Mouse (Mus musculus) cerebellum, postnatal 25 days (tissue): ENCODE measurements around the gene Hmgn2.
A peak's percentile ranks its signal among the peaks of the same experiment; 100 is the strongest.
"Not testable (repeated sequence)": the region's sequence is repeated elsewhere in the genome, so short reads cannot be mapped to it uniquely, and the experiment has no call there.

Source experiments
- DNase-seq, 2 experiments: peaks; one replicate each; pipeline ENCODE4 v3.0.0; 2021; ENCODE audit warnings: mixed read lengths in 2 of 2

The Hmgn2 gene

DNA sequence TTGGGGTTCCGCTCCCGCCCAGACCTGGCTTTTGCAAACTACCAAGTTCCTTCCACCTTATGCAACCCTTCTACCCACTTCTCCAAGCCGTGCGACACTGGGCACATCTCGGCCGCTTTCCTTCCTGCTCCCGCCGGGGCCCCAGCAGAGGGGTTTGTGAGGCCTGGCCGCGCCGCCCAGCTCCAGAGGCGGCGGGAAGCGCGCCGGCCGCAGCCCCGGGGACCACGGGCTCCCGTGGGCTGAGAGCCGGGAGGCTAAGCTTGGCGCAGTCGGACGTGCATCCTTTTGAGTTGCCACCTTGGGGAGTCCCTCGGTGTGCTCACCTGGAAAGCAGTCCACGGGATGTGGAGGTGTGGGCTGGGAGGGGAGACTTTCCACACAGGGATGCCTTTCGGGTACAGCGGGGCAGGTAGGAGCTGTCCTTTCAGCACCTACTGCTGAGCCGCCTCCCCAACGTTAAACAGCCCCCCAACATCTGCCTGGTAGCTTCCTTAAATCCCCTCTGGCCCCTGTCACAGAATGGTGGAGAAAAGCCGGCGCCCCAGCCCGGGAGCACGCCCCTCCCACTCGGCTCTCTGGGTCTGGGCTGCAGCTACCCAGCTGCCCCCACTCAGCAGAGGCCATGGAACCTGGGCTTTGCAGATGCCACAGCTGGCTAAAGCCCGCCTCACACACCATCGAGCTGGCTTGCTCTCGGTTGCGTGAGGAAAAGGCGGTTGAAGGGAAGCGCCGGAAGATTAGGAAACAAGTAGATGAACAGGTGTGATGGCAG lies at the start of gene Hmgn2:
Hmgn2 (minus strand) TSS at position 501 of the 772 bp plus-strand sequence.
- peak; percentile 59 to 64 for DNase-seq

- peak; percentile 13 to 15 for DNase-seq
Observed at GRCm38 (mm10) chr4:134017201-134017865, 48.9 kb upstream of the Hmgn2 start.

DNA sequence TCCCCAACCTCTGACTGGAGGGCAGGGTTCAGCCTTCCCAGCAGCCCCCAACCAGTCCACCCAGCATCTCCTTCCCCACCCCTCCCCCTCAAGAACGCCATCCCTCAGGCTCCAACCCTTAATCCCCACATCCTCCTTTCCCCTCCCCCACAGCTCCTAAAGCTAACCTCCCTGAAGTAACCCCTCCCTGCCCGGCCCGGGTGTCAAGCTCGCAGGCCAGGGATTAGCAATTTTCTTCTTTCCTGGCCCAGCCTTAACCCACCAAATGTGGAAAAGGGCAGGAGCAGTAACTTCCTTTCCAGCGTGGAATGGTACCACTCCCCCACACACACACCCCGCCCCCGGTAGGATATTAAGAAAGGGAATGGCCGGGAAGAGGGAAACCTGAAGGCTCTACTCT lies 48.3 kb upstream of the Hmgn2 start:
- DNase-seq: no peak

DNA sequence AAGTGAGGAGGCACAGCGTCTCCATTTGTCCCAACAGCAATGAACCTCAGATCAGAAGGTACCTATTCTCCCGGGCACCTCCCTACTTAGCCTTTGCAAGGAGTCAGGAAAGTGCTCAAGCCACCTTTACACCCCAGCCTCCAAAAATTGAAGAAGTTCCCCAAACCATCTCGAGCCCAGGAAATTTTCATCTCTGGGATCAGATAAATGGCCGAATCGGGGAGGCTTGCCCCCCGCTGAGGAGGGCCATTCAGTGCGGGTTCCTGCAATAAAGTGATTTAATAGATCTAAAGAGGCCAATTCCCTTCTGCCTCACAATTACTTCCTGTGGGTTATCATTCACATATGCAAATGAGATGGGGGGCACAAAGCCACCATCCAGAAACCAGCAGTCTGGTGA lies 47.8 kb upstream of the Hmgn2 start:
- DNase-seq: no peak

DNA sequence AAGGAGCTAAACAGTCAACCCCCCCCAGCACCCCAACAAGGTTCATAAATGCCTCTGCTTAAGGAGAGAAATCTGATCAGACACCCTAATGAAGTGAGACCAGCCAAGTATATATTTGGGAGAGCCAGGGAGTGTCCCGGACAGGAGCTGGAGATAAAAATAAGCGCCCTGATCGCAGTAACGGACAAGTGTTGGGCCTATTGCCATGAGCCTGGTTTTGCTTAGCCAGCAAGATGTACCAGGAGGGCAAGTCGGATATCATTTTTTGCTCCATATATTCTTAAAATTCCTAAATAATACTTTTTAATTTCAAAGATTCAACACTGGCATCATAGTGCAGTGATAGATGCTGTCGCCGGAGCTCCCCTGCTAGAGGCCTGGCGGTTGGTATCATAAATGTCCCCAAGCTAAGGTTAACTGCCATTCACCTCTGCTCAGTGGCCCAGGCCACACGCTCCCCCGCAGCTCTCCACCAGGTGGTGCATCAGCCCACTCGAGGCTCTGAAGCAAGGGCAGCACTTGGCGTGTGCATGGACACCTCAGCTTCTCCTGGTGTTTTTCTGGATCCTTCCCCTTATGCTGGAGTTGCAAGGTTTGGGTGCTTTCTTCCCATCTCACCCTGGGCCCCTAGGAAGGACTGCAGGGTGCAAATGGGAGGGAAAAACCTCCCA lies 44.5 kb upstream of the Hmgn2 start:
- no peak for DNase-seq

GRCm38 (mm10) chr4:134011450-134012414 lies 43.3 kb upstream of the Hmgn2 start:
- no peak for DNase-seq

GRCm38 (mm10) chr4:134009709-134010108 lies 41.3 kb upstream of the Hmgn2 start:
- no peak for DNase-seq

GRCm38 (mm10) chr4:134006845-134007244 lies 38.4 kb upstream of the Hmgn2 start:
- DNase-seq: no peak

GRCm38 (mm10) chr4:134005581-134006358 lies 37.3 kb upstream of the Hmgn2 start:
- DNase-seq: no peak

- DNase-seq: no peak
Observed at GRCm38 (mm10) chr4:134002903-134003302, 34.5 kb upstream of the Hmgn2 start.

DNA sequence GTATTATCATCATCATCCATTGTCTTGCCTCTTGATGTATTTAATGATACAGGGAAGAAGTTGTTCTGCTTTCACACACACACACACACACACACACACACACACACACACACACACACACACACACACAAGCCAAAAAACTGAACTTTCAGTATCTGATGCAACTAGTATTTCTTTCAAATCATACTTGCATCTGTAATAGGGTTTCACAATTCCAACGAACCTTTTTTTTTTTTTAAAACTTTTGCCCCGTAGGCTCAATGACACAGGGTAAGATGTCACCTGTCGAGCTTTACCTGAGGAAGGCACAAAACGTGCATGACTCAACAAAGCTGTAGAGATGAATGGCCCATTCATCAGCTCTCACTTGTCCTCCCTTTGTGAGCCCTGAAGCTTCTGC lies 33.8 kb upstream of the Hmgn2 start:
- no peak for DNase-seq

DNA sequence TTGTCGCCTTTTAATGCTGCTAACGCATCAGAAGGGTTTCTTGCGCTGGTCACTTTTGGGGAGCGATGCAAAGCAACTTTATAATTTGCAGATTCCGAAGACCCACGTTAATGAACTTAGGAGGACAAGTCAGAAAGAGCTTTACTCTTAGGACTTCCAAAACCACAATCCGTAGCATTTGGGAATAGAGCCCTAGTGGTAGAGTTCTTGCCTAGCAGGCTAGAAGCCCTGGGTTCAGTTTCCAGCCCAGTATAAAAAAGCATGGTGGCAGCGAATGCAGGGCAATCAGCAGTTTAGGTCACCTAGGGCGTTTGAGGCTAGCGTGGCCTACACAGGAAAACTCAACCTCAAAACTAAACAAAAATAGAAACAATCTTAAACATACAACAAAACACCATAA lies 33.3 kb upstream of the Hmgn2 start:
- no peak for DNase-seq

- peak; percentile 95 to 98 for DNase-seq
Observed at GRCm38 (mm10) chr4:134000466-134001438, 32.3 kb upstream of the Hmgn2 start, which contains the start of gene Dhdds. Gene Dhdds (minus strand): TSS chr4:134000918.

GRCm38 (mm10) chr4:133994697-133995096 lies 26.2 kb upstream of the Hmgn2 start:
- no peak for DNase-seq

- DNase-seq: no peak
Observed at GRCm38 (mm10) chr4:133991087-133991660, 22.7 kb upstream of the Hmgn2 start.

DNA sequence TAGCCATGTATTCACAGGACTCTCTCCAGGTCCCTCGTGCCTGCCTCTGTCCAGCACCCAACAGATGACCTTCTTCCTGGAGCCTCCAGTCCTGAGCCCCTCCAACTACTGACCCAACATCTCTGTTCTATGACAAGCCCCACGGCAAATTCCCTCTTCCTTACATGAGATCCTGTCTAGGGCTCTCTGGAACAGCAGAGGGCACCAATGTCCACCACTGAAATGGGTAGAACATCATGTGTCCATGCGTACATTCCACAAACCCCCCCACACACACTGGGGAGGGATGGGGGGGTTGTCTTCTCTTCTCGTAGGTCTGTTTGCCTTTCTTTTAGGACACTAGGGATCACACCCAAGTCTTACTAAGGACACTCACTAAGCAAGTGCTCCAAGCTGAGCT lies 21.6 kb upstream of the Hmgn2 start:
- no peak for DNase-seq

DNA sequence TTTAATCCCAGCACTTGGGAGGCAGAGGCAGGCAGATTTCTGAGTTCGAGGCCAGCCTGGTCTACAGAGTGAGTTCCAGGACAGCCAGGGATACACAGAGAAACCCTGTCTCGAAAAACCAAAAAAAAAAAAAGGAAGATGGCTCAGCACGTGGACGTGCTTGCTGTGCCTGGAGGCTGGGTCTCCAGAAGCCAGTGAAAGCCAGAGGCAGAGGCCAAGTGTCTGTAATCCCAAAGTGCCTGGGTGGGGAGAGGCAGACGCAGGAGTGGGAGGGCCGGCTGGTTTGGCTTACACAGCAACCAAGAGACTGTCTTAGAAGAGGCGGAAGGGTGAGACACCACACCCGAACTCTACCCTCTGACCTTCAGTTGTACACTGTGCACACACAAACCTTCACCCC lies 19.8 kb upstream of the Hmgn2 start:
- DNase-seq: not testable (repeated sequence)

- DNase-seq: no peak
Observed at GRCm38 (mm10) chr4:133982936-133983335, 14.5 kb upstream of the Hmgn2 start.

DNA sequence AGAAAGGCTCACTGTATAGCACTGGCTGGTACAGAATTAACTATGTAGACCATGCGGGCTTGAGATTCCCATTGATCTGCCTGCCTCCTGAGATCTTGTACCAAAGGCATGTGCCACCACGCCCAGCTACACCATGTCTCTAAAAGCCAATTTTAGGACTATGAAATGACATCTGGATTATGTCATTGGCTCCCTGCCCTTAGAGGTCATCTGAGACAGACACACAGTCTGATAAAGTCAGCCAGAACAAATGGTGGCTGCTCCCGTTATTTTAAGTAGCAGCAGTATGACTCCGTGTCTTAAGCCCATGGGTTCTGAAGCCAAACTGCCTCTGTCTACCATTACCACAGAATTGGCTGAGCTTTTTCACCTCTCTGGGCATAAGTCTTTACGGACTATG lies 12.0 kb upstream of the Hmgn2 start:
- no peak for DNase-seq
